Mouse (Mus musculus) layer of hippocampus, postnatal 14 days (tissue): Measurements from ENCODE around the gene Utp14b. TPM values are rescaled to one million over a fixed set of nuclear protein-coding genes. Genes with fewer than 3 reads are reported as not detected.
A peak's percentile ranks its signal among the peaks of the same experiment; 100 is the strongest.

Source experiments
- DNase-seq, 2 experiments: peaks; one replicate each; pipeline ENCODE4 v3.0.0; 2021 to 2022; ENCODE audit warnings: low spot score in 2 of 2, mixed read lengths in 1 of 2
- total RNA-seq, 2 experiments: library from RNA; stranded (reverse); gene quantifications; 2 replicates each; pipeline ENCODE4 v1.2.3; 2021

Gene Utp14b
- total RNA-seq, 2 experiments from 2014 or later, result 25.6 to 25.7 TPM

DNA sequence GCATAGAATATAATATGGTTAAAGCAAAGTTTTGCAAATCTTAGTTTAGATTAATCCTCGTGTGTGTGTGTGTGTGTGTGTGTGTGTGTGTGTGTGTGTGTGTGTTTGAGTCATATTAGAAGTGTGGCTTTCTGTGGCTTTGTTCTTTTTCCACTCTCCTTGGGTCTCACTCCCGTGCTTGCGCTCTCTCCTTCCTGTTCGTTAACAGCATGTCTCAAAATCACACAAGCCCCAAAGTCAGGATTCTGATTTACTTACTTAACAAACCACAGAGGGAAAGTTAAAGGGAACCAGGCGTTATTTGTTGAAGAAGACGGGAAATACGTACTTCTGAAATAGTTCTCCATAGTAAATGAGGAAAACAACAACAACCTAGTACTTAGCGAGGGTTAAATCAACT, 26.3 kb downstream of the Utp14b start:
- DNase-seq, result no peak

- DNase-seq, result no peak
Observed at GRCm38 (mm10) chr1:78686872-78687271, 29.0 kb downstream of the Utp14b start.

- no peak for DNase-seq
Observed at GRCm38 (mm10) chr1:78688149-78688548, 30.3 kb downstream of the Utp14b start.

GRCm38 (mm10) chr1:78694503-78695258, 36.8 kb downstream of the Utp14b start:
- no peak for DNase-seq

DNA sequence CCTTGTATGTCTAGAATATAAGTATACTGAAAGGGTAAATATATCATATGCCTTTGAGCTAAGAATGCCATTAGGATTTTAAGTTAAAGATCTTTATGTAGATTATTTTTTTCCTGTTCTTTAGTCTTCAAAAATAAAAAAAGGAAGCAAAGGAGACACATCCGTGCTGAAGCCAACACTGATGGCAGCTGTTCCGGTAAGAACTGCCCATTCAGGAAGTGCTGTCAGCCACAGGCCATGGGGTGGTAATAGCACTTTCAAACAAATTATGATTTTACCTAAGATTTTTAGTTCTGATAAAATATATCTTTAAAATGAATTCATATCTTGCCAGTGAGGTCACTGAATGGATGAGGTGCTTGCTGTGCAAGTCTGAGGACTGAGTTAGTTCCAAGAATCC, 38.5 kb downstream of the Utp14b start:
- no peak for DNase-seq

DNA sequence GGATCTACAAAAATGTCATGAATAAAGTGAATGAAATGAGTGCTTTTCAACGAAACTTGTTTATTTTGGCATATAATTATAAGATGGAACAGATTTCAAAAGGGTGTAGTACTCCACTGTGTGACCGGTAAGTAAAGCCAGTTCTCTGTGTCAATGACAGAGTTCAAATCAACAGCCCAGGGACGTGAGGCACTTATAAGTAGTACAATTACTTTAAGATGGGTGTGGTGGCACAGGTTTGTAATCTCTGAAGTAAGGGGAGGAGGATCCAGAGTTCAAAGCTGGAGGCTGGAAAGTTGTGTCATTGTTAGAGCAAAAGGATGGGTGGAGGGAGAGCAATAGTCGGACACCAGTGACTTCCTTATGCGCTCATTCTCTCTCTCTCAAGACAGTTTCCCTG, 39.1 kb downstream of the Utp14b start:
- DNase-seq, result no peak

- no peak for DNase-seq
Observed at GRCm38 (mm10) chr1:78698138-78698537, 40.3 kb downstream of the Utp14b start.

DNA sequence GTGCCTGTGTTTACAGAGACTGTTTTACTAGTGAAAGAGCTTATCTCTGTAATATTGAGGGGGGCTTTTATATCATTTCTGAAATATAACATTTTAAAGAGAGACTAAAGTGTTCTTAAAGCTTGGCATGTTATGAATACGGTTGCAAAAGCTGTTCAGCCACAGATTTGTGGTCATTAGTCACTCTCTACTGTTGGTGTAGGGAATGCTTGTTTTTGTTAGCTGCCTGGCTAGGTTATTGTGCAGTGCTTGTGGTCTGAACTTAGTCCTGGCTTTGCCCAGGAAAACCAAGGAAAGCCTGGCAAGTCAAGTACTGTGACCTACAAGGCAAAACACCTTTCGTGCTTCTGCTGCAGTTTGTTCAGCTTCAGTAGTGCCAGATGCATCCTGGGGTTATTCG, 43.9 kb downstream of the Utp14b start:
- no peak for DNase-seq

DNA sequence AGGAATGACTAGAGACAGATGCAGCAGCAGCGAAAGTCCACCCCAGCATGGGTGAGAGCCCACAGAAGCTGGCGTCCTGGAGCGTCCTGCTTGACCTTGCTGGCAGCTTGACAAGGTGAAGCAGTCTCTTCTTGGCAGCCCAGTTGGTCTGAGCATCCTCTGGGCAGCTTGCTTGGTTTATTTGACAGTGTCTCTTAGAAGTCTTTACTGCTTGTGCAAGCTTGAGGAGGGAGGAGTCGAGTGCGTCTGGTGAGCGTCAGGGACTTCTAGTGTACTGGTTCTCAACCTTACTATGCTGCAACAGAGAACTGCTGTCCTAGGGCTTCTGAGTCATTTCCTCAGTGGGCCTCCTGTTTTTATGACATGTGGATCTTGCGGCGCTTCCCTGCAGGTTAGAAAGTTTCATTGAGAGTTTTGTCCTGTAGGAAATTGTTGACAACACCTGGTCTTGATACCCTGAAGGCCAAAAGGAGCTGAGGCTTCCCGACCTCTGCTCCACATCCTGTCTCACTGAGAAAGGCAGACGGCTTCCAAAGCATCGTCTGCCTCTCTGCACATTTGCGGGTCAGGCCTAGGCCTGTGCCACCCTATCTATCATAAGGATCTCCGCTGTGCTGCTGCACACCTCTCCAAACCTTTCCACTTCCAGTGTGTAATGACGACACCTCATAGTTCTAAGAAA, 44.6 kb downstream of the Utp14b start:
- DNase-seq, result no peak

DNA sequence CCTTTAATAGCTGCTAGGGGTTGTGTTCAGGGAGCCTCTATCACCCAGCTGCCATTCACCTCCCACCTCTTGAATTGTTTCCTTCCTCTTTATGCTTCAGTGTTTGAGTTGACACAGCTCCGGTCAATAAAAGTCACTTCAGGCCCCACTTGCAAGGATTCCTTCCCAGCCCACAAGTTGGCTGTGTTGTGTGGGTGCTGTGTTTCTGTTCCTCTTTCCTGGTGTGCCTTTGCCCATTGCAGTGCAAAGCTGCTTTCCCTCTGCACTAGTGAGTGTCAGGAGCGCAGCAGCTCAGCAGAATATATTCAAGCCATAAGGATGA, 45.1 kb downstream of the Utp14b start:
- DNase-seq, result no peak

DNA sequence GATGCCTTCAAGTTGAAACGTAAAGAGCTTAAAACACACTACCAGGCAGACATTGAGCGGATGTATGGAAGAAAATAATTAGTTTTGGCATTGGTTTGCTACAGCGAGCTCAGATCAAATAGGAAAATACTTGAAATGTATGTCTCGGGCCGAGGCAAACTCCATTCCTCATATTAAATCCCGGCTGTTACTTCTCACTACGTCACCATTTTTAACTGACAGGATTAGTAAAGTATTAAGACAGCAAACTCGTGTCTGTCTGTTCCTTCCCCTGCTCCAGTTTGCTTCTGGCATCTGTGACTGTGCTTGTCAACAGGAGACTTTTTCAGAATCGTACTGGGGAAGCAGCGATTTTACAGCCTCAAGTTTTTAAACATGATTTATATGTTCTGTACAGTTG, 48.5 kb downstream of the Utp14b start:
- DNase-seq, result no peak

DNA sequence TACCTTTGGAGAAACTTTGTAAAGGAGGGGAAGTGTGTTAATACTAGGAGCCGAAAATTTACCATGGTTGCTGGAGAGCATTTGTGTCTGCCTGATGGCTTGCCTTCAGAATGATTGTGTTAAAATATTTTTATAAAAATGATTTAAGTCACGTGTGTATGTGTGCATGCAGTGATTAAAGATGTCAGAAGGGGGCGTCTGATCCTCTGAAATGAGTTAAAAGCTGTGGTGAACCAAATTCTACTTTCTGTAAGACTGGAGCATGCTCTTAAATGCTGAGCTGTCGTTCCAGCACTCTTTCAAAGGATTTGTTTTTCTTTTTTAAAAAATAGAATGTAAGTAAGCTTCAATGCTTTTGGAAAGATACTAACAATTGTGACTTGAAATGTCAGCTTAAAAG, 49.4 kb downstream of the Utp14b start:
- peak in 1 of 2 experiments; percentile 59 for DNase-seq

- no peak for DNase-seq
Observed at GRCm38 (mm10) chr1:78710026-78710425, 52.2 kb downstream of the Utp14b start.

DNA sequence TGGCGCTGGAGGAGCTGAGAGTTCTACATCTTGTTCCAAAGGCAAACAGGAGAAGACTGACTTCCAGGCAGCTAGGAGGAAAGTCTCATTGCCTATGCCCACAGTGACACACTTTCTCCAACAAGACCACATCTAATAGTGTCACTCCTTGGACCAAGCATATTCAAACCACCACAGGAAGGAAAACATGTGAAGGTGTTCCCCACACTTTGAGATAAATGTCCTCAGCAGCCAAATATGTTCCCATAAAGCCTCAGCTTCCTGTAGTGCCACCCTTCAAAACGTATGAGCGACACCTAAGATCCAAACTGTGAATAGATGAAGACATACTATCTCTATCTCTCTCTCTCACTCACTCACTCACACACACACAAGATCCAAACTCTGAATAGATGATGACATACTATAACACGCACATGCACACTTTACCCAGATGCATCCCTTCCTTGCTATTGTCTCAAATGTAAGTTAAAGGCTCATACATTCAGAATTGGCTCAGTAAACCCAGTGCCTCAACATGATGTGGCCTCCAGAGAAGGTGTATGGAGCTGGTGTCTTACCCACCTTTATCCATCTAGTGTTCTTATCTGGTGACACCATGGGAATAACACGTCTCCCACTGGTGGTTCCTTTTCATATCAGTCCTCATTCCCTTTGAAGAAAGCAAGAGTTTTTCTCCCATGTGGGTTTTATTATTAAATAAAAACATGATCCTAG, 52.9 kb downstream of the Utp14b start:
- DNase-seq, result no peak

Other genes with a start within 250 kb of the Utp14b start
- gene Farsb, start 169.1 kb upstream of the Utp14b start, total RNA-seq, result 10 to 100 TPM; 64.3 to 68.0 TPM
- not detected for gene Mogat1, start 147.0 kb upstream of the Utp14b start, total RNA-seq
- gene BC035947, start 145.9 kb upstream of the Utp14b start, total RNA-seq, result under 1 TPM; 0.14 to 0.17 TPM
- 100 to 1,000 TPM; 176 to 182 TPM for gene Acsl3, start 213 bp upstream of the Utp14b start, total RNA-seq
- 1 to 10 TPM in 1 of 2 experiments, under 1 TPM in 1; 0.88 to 1.4 TPM for gene Kcne4, start 158.7 kb downstream of the Utp14b start, total RNA-seq